Mouse (Mus musculus) small intestine, adult 2 months (tissue): ENCODE results near the gene Syde1.

ENCODE experiments used
- CTCF ChIP-seq: fragments of 200-500 bp; IDR thresholded peaks from 2 replicates; pipeline ENCODE4 v1.5.1; 2012; ENCODE audit warnings: low read depth, mild to moderate bottlenecking, control low read depth, inconsistent platforms, low read length, moderate library complexity, mixed read lengths; ENCODE audit not compliant: insufficient replicate concordance, insufficient read length; ENCODE audit errors: extremely low read depth
- POLR2A ChIP-seq: fragments of 200-500 bp; IDR thresholded peaks from 2 replicates; pipeline ENCODE4 v1.6.1; 2012; ENCODE audit warnings: low read depth, mild to moderate bottlenecking, control low read depth, inconsistent platforms, low read length, moderate library complexity

DNA sequence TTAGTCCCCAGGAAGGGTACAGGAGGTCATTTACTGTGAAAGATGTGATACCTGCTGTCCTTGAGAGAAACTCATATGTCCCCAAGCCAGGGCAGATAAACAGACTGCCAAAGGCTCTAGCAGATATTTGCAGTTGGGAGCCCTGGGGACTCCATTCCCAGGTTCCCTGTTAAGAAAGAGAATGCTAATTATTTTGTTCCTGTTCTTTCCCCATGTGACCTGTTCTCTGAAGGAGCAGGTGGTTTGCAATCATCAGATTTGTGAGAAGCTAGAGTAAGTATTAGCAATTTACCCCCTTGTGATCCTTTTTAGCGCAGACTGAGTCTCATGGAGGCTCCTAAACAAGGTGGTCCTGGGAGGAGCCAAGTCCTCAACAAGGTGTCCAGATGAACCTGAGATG, 26.2 kb upstream of the Syde1 start, which contains the start of gene Olfr1357:
- no peak for TF ChIP-seq CTCF
- no peak for TF ChIP-seq POLR2A
